9 mouse cellular contexts compared by ENCODE assay signal in genomic region chr7:97083579-97083978, GRCm38 (mm10). TPM values are rescaled to one million over a fixed set of nuclear protein-coding genes. Genes with fewer than 3 reads are reported as not detected.
DNase-seq lines count a peak whose midpoint lies in the region; ATAC-seq and TF ChIP-seq lines count a peak whose summit lies in the region.
"Had no signal": no experiment of that assay in that cellular context is flagged by ENCODE, and none has a peak within 500 bp of the region (broad histone marks: within the 10 kb centered on the region; RNA-seq: fewer than 3 reads in every experiment).

No protein-coding gene starts in this region.

- no peaks in the 10 kb centered on the region; the same call in 1 of the 2 replicates for H3K27me3 ChIP-seq in limb, embryonic 13.5 days
- H3K27me3 ChIP-seq in limb, embryonic 10.5 days (ENCODE audit: low read depth, poor library complexity, severe bottlenecking): no peaks in the 10 kb centered on the region
- H3K27me3 ChIP-seq in embryonic facial prominence, embryonic 10.5 days (replicated peaks; ENCODE audit: low read depth, poor library complexity, severe bottlenecking): no peaks in the 10 kb centered on the region; the same call in 1 of the 2 replicates
- H3K27me3 ChIP-seq in heart, embryonic 16.5 days (ENCODE audit: control insufficient read depth, insufficient read depth, low read length): no peaks in the 10 kb centered on the region
- H3K27me3 ChIP-seq in midbrain, postnatal 0 days (ENCODE audit: insufficient read depth, low read length): no peaks in the 10 kb centered on the region
- H3K27me3 ChIP-seq: embryonic facial prominence, embryonic 15.5 days had no signal

- H3K9me3 ChIP-seq in limb, embryonic 13.5 days: no peaks in the 10 kb centered on the region
- no peaks in the 10 kb centered on the region for H3K9me3 ChIP-seq in limb, embryonic 10.5 days (replicated peaks)
- H3K9me3 ChIP-seq in embryonic facial prominence, embryonic 10.5 days: no peaks in the 10 kb centered on the region
- no peaks in the 10 kb centered on the region for H3K9me3 ChIP-seq in heart, embryonic 16.5 days (replicated peaks; ENCODE audit: control insufficient read depth, low read length)
- no peaks in the 10 kb centered on the region for H3K9me3 ChIP-seq in midbrain, postnatal 0 days (ENCODE audit: low read length)
- H3K9me3 ChIP-seq: embryonic facial prominence, embryonic 15.5 days; limb, embryonic 12.5 days had no signal

- DNase-seq in limb, embryonic 10.5 days (ENCODE audit: low spot score): no peak
- no peak for DNase-seq in embryonic facial prominence, embryonic 10.5 days (ENCODE audit: low spot score)
- no peak for DNase-seq in midbrain, postnatal 0 days (ENCODE audit: low spot score)
- no peak for DNase-seq in adrenal gland, postnatal 10 days
- DNase-seq in left cerebral cortex, adult 18-20 months (ENCODE audit: low spot score in 2 of 2): no peak

- H3K27ac ChIP-seq in limb, embryonic 13.5 days: no peak overlapping the region
- no peak overlapping the region for H3K27ac ChIP-seq in limb, embryonic 10.5 days
- H3K27ac ChIP-seq in embryonic facial prominence, embryonic 10.5 days (replicated peaks): no peak overlapping the region
- H3K27ac ChIP-seq in heart, embryonic 16.5 days (ENCODE audit: low read length): peak overlapping the region; percentile 91
- no peak overlapping the region for H3K27ac ChIP-seq in midbrain, postnatal 0 days (ENCODE audit: low read depth, low read length)
- H3K27ac ChIP-seq: limb, embryonic 12.5 days had no signal

- no peak for TF ChIP-seq CTCF in midbrain, postnatal 0 days (IDR thresholded peaks at IDR 0.05)

- no peaks in the 10 kb centered on the region for H3K36me3 ChIP-seq in limb, embryonic 13.5 days
- no peaks in the 10 kb centered on the region for H3K36me3 ChIP-seq in limb, embryonic 10.5 days
- H3K36me3 ChIP-seq in embryonic facial prominence, embryonic 10.5 days (replicated peaks): no peaks in the 10 kb centered on the region
- no peaks in the 10 kb centered on the region for H3K36me3 ChIP-seq in heart, embryonic 16.5 days (ENCODE audit: control insufficient read depth, insufficient read depth)
- H3K36me3 ChIP-seq in midbrain, postnatal 0 days (ENCODE audit: insufficient read depth, low read length): no peaks in the 10 kb centered on the region
- H3K36me3 ChIP-seq: embryonic facial prominence, embryonic 15.5 days; limb, embryonic 12.5 days had no signal

- WGBS in limb, embryonic 13.5 days: 85% methylated on average over 9 of the region's 9 CpGs
- 83% methylated on average over 9 of the region's 9 CpGs for WGBS in limb, embryonic 10.5 days
- WGBS in embryonic facial prominence, embryonic 10.5 days: 81% methylated on average over 9 of the region's 9 CpGs
- 66% methylated on average over 9 of the region's 9 CpGs for WGBS in heart, embryonic 16.5 days
- WGBS in midbrain, postnatal 0 days: 89% methylated on average over 9 of the region's 9 CpGs

- peaks cover 24% of the 10 kb centered on the region for H3K4me1 ChIP-seq in limb, embryonic 13.5 days
- H3K4me1 ChIP-seq in limb, embryonic 10.5 days: peaks cover 40% of the 10 kb centered on the region
- H3K4me1 ChIP-seq in embryonic facial prominence, embryonic 10.5 days: peaks cover 30% of the 10 kb centered on the region
- peaks cover 19% of the 10 kb centered on the region for H3K4me1 ChIP-seq in heart, embryonic 16.5 days (ENCODE audit: control insufficient read depth, insufficient read depth, low read length)
- H3K4me1 ChIP-seq in midbrain, postnatal 0 days (ENCODE audit: insufficient read depth, low read length): no peaks in the 10 kb centered on the region; the same call in 1 of the 2 replicates

- no peak for ATAC-seq in limb, embryonic 13.5 days (ENCODE audit: low FRiP score, low read depth)
- ATAC-seq in heart, embryonic 16.5 days (replicated peaks; ENCODE audit: extremely low read depth, insufficient read depth, low FRiP score): no peak
- ATAC-seq in midbrain, postnatal 0 days (ENCODE audit: low FRiP score): no peak

- H3K9ac ChIP-seq in limb, embryonic 13.5 days: no peak overlapping the region
- H3K9ac ChIP-seq in heart, embryonic 16.5 days (ENCODE audit: low read length): no peak overlapping the region
- H3K9ac ChIP-seq in midbrain, postnatal 0 days (replicated peaks; ENCODE audit: low read length, poor library complexity, severe bottlenecking): no peak overlapping the region
- H3K9ac ChIP-seq: embryonic facial prominence, embryonic 15.5 days had no signal

- H3K4me3 ChIP-seq in limb, embryonic 13.5 days: peak overlapping the region; percentile 81; the same call in 1 of the 2 replicates
- no peak overlapping the region for H3K4me3 ChIP-seq in limb, embryonic 10.5 days
- H3K4me3 ChIP-seq in embryonic facial prominence, embryonic 10.5 days: peak overlapping the region; percentile 85; the same call in 1 of the 2 replicates
- no peak overlapping the region; the same call in 1 of the 2 replicates for H3K4me3 ChIP-seq in heart, embryonic 16.5 days (ENCODE audit: low read length)
- H3K4me3 ChIP-seq in midbrain, postnatal 0 days (ENCODE audit: low read depth, low read length): no peak overlapping the region

- H3K4me2 ChIP-seq in limb, embryonic 13.5 days (replicated peaks): no peak overlapping the region; the same call in 1 of the 2 replicates
- H3K4me2 ChIP-seq in heart, embryonic 16.5 days (ENCODE audit: low read depth, low read length): peak overlapping the region; percentile 68
- H3K4me2 ChIP-seq in midbrain, postnatal 0 days (ENCODE audit: low read depth, low read length, poor library complexity, severe bottlenecking): peak overlapping the region; percentile 76; the same call in 1 of the 2 replicates

RNA-seq across cellular contexts. Expression of gene Gab2, which starts 2.2 kb away (rescaled TPM):
- 4.0 and 4.9 TPM in 2 replicates for polyA plus RNA-seq in limb, embryonic 13.5 days (2015; fragmentation: Nextera tagmentation; extraction: Ambion mirVana)
- 3.3 and 4.4 TPM in 2 replicates for polyA plus RNA-seq in limb, embryonic 10.5 days (2016; fragmentation: Nextera tagmentation; extraction: Ambion mirVana)
- 6.7 and 7.0 TPM in 2 replicates for polyA plus RNA-seq in embryonic facial prominence, embryonic 10.5 days (2016; fragmentation: Nextera tagmentation; extraction: Ambion mirVana)
- polyA plus RNA-seq in heart, embryonic 16.5 days (2015; fragmentation: Nextera tagmentation; extraction: Ambion mirVana): 6.6 and 7.1 TPM in 2 replicates
- total RNA-seq in midbrain, postnatal 0 days (2014; rRNA removed): 36.8 and 39.0 TPM in 2 replicates
- polyA plus RNA-seq in midbrain, postnatal 0 days (2015; fragmentation: Nextera tagmentation; extraction: Ambion mirVana): 15.0 and 15.7 TPM in 2 replicates
- total RNA-seq in adrenal gland, postnatal 10 days (2021): 10 to 100 TPM; 18.1 to 20.9 TPM
- 10 to 100 TPM; 14.3 to 15.2 TPM for total RNA-seq in left cerebral cortex, adult 18-20 months (2021)

Comparison
In these comparisons a context has a peak if more than half of its experiments do, and no peak if none do; other contexts are left out.
1. H3K4me3 ChIP-seq: peak in limb, embryonic 13.5 days (single experiment) and embryonic facial prominence, embryonic 10.5 days (single experiment); none in limb, embryonic 10.5 days (single experiment), heart, embryonic 16.5 days (single experiment) and midbrain, postnatal 0 days (single experiment).